In genomic region chr15:44310888-44311287, GRCm38 (mm10) we compare ENCODE assay signal across 27 mouse cellular contexts.
DNase-seq lines count a peak whose midpoint lies in the region; ATAC-seq and TF ChIP-seq lines count a peak whose summit lies in the region.
"Had no signal": no experiment of that assay in that cellular context is flagged by ENCODE, and none has a peak within 500 bp of the region (broad histone marks: within the 10 kb centered on the region; RNA-seq: fewer than 3 reads in every experiment).

No protein-coding gene starts in this region.

- no peaks in the 10 kb centered on the region for H3K27me3 ChIP-seq in midbrain, embryonic 11.5 days (ENCODE audit: control insufficient read depth, insufficient read depth, low read length)
- H3K27me3 ChIP-seq in midbrain, embryonic 16.5 days (ENCODE audit: control insufficient read depth, insufficient read depth, low read depth, low read length) = no peaks in the 10 kb centered on the region
- no peaks in the 10 kb centered on the region for H3K27me3 ChIP-seq in myocyte (ENCODE audit: control insufficient read depth, insufficient read depth, insufficient read length)
- no peaks in the 10 kb centered on the region for H3K27me3 ChIP-seq in kidney, embryonic 16.5 days (ENCODE audit: insufficient read depth, low read length)
- H3K27me3 ChIP-seq: CH12.LX; heart, embryonic 13.5 days had no signal

- H3K27ac ChIP-seq in midbrain, embryonic 11.5 days (ENCODE audit: low read depth, low read length) = no peak overlapping the region
- no peak overlapping the region for H3K27ac ChIP-seq in midbrain, embryonic 16.5 days (ENCODE audit: low read length)
- H3K27ac ChIP-seq in kidney, embryonic 16.5 days (ENCODE audit: low read length) = no peak overlapping the region
- H3K27ac ChIP-seq: heart, adult 2 months; heart, embryonic 10.5 days; heart, embryonic 13.5 days; hindbrain, embryonic 14.5 days; hindbrain, postnatal 0 days had no signal

- H3ac ChIP-seq in myocyte (ENCODE audit: control insufficient read depth, insufficient read length) = no peak overlapping the region

- peak; percentile 46 for ATAC-seq in midbrain, embryonic 11.5 days (ENCODE audit: low FRiP score)
- ATAC-seq in midbrain, embryonic 16.5 days = no peak
- no peak for ATAC-seq in kidney, embryonic 16.5 days (ENCODE audit: low FRiP score, low TSS enrichment)
- ATAC-seq: forebrain, embryonic 14.5 days; forebrain, postnatal 0 days; hindbrain, postnatal 0 days; inflammation-experienced regulatory T-cells, adult 6 months had no signal

- no peaks in the 10 kb centered on the region for H3K4me1 ChIP-seq in midbrain, embryonic 11.5 days (ENCODE audit: control insufficient read depth, insufficient read depth, low read length)
- no peaks in the 10 kb centered on the region for H3K4me1 ChIP-seq in midbrain, embryonic 16.5 days (ENCODE audit: control insufficient read depth, insufficient read depth, low read length)
- H3K4me1 ChIP-seq in kidney, embryonic 16.5 days (ENCODE audit: insufficient read depth, low read length) = no peaks in the 10 kb centered on the region
- H3K4me1 ChIP-seq: heart, embryonic 10.5 days; heart, embryonic 13.5 days had no signal

- H3K4me2 ChIP-seq in midbrain, embryonic 11.5 days = no peak overlapping the region
- no peak overlapping the region for H3K4me2 ChIP-seq in midbrain, embryonic 16.5 days (ENCODE audit: low read length)
- peak overlapping the region; percentile 25 for H3K4me2 ChIP-seq in myocyte (ENCODE audit: low read depth)
- no peak overlapping the region for H3K4me2 ChIP-seq in kidney, embryonic 16.5 days (replicated peaks; ENCODE audit: low read depth, low read length)
- H3K4me2 ChIP-seq: heart, embryonic 13.5 days; hindbrain, embryonic 14.5 days had no signal

- 53% methylated on average over 5 of the region's 5 CpGs for WGBS in midbrain, embryonic 11.5 days
- WGBS in midbrain, embryonic 16.5 days = 48% methylated on average over 5 of the region's 5 CpGs
- WGBS in kidney, embryonic 16.5 days = 66% methylated on average over 5 of the region's 5 CpGs

- no peak for DNase-seq in midbrain, embryonic 11.5 days (ENCODE audit: low spot score, missing footprints)
- peak; percentile 8 for DNase-seq in 3T3-L1 (ENCODE audit: low read depth, low spot score)
- DNase-seq in fibroblast of lung, adult 2 months (ENCODE audit: low read depth) = peak; percentile 7
- DNase-seq in thymus, adult 18-20 months = no peak
- DNase-seq: adrenal gland, adult 2 months; adrenal gland, postnatal 14 days; B cell, adult 2 months; cerebellum, adult 11 months; cerebellum, adult 2 months; cerebellum, adult 9-11 months; cerebellum, postnatal 25 days; forebrain, postnatal 0 days; gastrocnemius, postnatal 36 days; heart, adult 2 months; heart, postnatal 14 days; heart, postnatal 4 days had no signal

- H3K36me3 ChIP-seq in midbrain, embryonic 11.5 days (ENCODE audit: control insufficient read depth, insufficient read depth, low read length) = no peaks in the 10 kb centered on the region
- no peaks in the 10 kb centered on the region for H3K36me3 ChIP-seq in midbrain, embryonic 16.5 days (ENCODE audit: control insufficient read depth, insufficient read depth, low read length)
- no peaks in the 10 kb centered on the region for H3K36me3 ChIP-seq in myocyte (ENCODE audit: control insufficient read depth, insufficient read depth)
- H3K36me3 ChIP-seq in kidney, embryonic 16.5 days (ENCODE audit: insufficient read depth, low read length) = no peaks in the 10 kb centered on the region
- H3K36me3 ChIP-seq: G1E; heart, embryonic 10.5 days; heart, embryonic 13.5 days had no signal

- H3K9me3 ChIP-seq in midbrain, embryonic 11.5 days (ENCODE audit: control insufficient read depth, low read length) = no peaks in the 10 kb centered on the region
- H3K9me3 ChIP-seq in midbrain, embryonic 16.5 days (replicated peaks; ENCODE audit: control insufficient read depth, low read length, poor library complexity, severe bottlenecking) = no peaks in the 10 kb centered on the region
- no peaks in the 10 kb centered on the region for H3K9me3 ChIP-seq in kidney, embryonic 16.5 days (ENCODE audit: low read length)
- H3K9me3 ChIP-seq: G1E; heart, embryonic 10.5 days; heart, embryonic 13.5 days had no signal

- H3K79me2 ChIP-seq in myocyte (ENCODE audit: control insufficient read depth, insufficient read depth) = no peaks in the 10 kb centered on the region

- no peak overlapping the region for H3K9ac ChIP-seq in midbrain, embryonic 11.5 days (ENCODE audit: low read length)
- no peak overlapping the region for H3K9ac ChIP-seq in midbrain, embryonic 16.5 days (ENCODE audit: low read depth, low read length)
- H3K9ac ChIP-seq in kidney, embryonic 16.5 days (replicated peaks; ENCODE audit: low read length) = no peak overlapping the region
- H3K9ac ChIP-seq: forebrain, postnatal 0 days; heart, embryonic 13.5 days; hindbrain, embryonic 14.5 days had no signal

- H3K4me3 ChIP-seq in midbrain, embryonic 11.5 days (ENCODE audit: low read depth, low read length) = no peak overlapping the region
- no peak overlapping the region for H3K4me3 ChIP-seq in midbrain, embryonic 16.5 days (ENCODE audit: low read depth, low read length)
- H3K4me3 ChIP-seq in myocyte = no peak overlapping the region
- H3K4me3 ChIP-seq in kidney, embryonic 16.5 days (ENCODE audit: low read length) = no peak overlapping the region
- H3K4me3 ChIP-seq: heart, adult 2 months; heart, embryonic 10.5 days; heart, embryonic 13.5 days had no signal

- TF ChIP-seq POLR2A in myocyte (IDR thresholded peaks at IDR 0.05; ENCODE audit: insufficient read length, low read depth) = no peak

TF ChIP-seq in myocyte, 11 proteins besides CTCF, POLR2A, EP300 and RAD21:
- no peak for TF ChIP-seq USF1 (IDR thresholded peaks at IDR 0.05; ENCODE audit: low read depth)
- TF ChIP-seq TCF12 (IDR thresholded peaks at IDR 0.05; ENCODE audit: insufficient read depth, poor library complexity, severe bottlenecking) = no peak
- peak in 2 of 3 experiments; percentile 17 to 27 for TF ChIP-seq MYOD1 (IDR thresholded peaks at IDR 0.05; ENCODE audit: control insufficient read depth in 1 of 3, insufficient read length in 2 of 3, low read depth in 2 of 3)

Comparison
In these comparisons a context has a peak if more than half of its experiments do, and no peak if none do; other contexts are left out.
1. DNase-seq: peak in 3T3-L1 (single experiment) and fibroblast of lung, adult 2 months (single experiment); none in midbrain, embryonic 11.5 days (single experiment) and thymus, adult 18-20 months (0 of 2).